Comparison of ENCODE assay signal across 8 mouse cellular contexts in genomic region chr7:30413596-30413995, GRCm38 (mm10). TPM values are rescaled to one million over a fixed set of nuclear protein-coding genes. Genes with fewer than 3 reads are reported as not detected.
DNase-seq lines count a peak whose midpoint lies in the region; TF ChIP-seq lines count a peak whose summit lies in the region.

TSS of gene Tyrobp (plus strand) at chr7:30413760.

- H3K27me3 ChIP-seq in cerebellum, adult 2 months (ENCODE audit: control insufficient read depth, insufficient read depth, low read length) = no peaks in the 10 kb centered on the region; the same call in 1 of the 2 replicates
- H3K27me3 ChIP-seq in MEL (ENCODE audit: control insufficient read depth in 1 of 2, insufficient read depth in 2 of 2, low read length in 2 of 2) = no peaks in the 10 kb centered on the region; a peak in 1 of 4 replicates

- no peak within 1 kb of the TSS for H3K27ac ChIP-seq in cerebellum, adult 2 months (ENCODE audit: insufficient read depth, low read length)
- H3K27ac ChIP-seq in MEL (ENCODE audit: control insufficient read depth, low read depth, low read length) = peak within 1 kb of the TSS; percentile 58
- H3K27ac ChIP-seq in macrophage = peak within 1 kb of the TSS; percentile 98

- H3K9me3 ChIP-seq in MEL (replicated peaks; ENCODE audit: insufficient read depth, low read length) = no peaks in the 10 kb centered on the region

- no peak for TF ChIP-seq CTCF in cerebellum, adult 2 months (IDR thresholded peaks at IDR 0.05; ENCODE audit: borderline replicate concordance, insufficient read depth, low read depth, low read length)
- no peak for TF ChIP-seq CTCF in MEL (IDR thresholded peaks at IDR 0.05 in 2 of 3, conservative IDR thresholded peaks at IDR 0.05 in 1 of 3; ENCODE audit: control insufficient read depth in 1 of 3, insufficient read depth in 1 of 3, low read depth in 2 of 3, low read length in 3 of 3, poor library complexity in 1 of 3, severe bottlenecking in 1 of 3)

- no peaks in the 10 kb centered on the region for H3K4me1 ChIP-seq in cerebellum, adult 2 months (ENCODE audit: control insufficient read depth, insufficient read depth, low read length)
- H3K4me1 ChIP-seq in MEL (ENCODE audit: control insufficient read depth in 1 of 2, insufficient read depth in 2 of 2, low read length in 2 of 2) = peaks cover 3 to 25% of the 10 kb centered on the region in 2 experiments

- no peak within 1 kb of the TSS for H3K4me3 ChIP-seq in cerebellum, adult 2 months (replicated peaks; ENCODE audit: insufficient read depth, low read depth, low read length)
- H3K4me3 ChIP-seq in MEL (ENCODE audit: control insufficient read depth in 1 of 2, insufficient read depth in 1 of 2, low read depth in 2 of 2, low read length in 2 of 2) = peak within 1 kb of the TSS in 1 of 2 experiments; percentile 9; a peak in 1 of 4 replicates
- peak within 1 kb of the TSS; percentile 79 for H3K4me3 ChIP-seq in macrophage (ENCODE audit: inconsistent target)

- DNase-seq in cerebellum, adult 2 months = no peak
- no peak for DNase-seq in cerebellum, postnatal 4 days (ENCODE audit: low spot score in 2 of 2)
- DNase-seq in MEL (ENCODE audit: low read depth, low spot score) = peak; percentile 24
- DNase-seq in gonadal fat pad, adult 2 months (ENCODE audit: low read depth) = no peak
- no peak for DNase-seq in layer of hippocampus, postnatal 10 days (ENCODE audit: low spot score in 2 of 2)
- no peak for DNase-seq in cerebellum, adult 11-12 months
- DNase-seq in cerebellum, adult 9-10 months = no peak

- 67% methylated on average over 5 of the region's 5 CpGs for WGBS in cerebellum, adult 2 months
- 0% methylated on average over 5 of the region's 5 CpGs for WGBS in macrophage (ENCODE audit: missing documents)

- H3K9ac ChIP-seq in MEL (ENCODE audit: control insufficient read depth, low read depth, low read length, poor library complexity, severe bottlenecking) = peak within 1 kb of the TSS; percentile 50

- TF ChIP-seq POLR2A in cerebellum, adult 2 months (IDR thresholded peaks at IDR 0.05; ENCODE audit: borderline replicate concordance, insufficient read depth, low read length) = no peak
- TF ChIP-seq POLR2A in MEL (IDR thresholded peaks at IDR 0.05; ENCODE audit: control insufficient read depth in 1 of 2, insufficient read depth in 1 of 2, low read depth in 1 of 2, low read length in 2 of 2, poor library complexity in 1 of 2) = no peak

- H3K36me3 ChIP-seq in MEL (ENCODE audit: control insufficient read depth in 1 of 2, insufficient read depth in 2 of 2, low read length in 2 of 2) (peaks cover 0 to 16% of the 10 kb centered on the region in 2 experiments; a peak in 2 of 4 replicates), macrophage (ENCODE audit: inconsistent target) (no peaks in the 10 kb centered on the region)

- TF ChIP-seq EP300 in MEL (IDR thresholded peaks at IDR 0.05; ENCODE audit: low read depth in 1 of 2, low read length in 2 of 2) = no peak

- H3K79me2 ChIP-seq in MEL (ENCODE audit: control insufficient read depth, insufficient read depth, low read length, poor library complexity) (no peaks in the 10 kb centered on the region), macrophage (ENCODE audit: inconsistent target) (peaks cover 53% of the 10 kb centered on the region)

- TF ChIP-seq RAD21 in MEL (IDR thresholded peaks at IDR 0.05; ENCODE audit: low read depth, low read length) = no peak

TF ChIP-seq in MEL, 35 proteins besides CTCF, POLR2A, EP300 and RAD21:
- TF ChIP-seq SMC3 (IDR thresholded peaks at IDR 0.05; ENCODE audit: low read depth, low read length) = no peak
- TF ChIP-seq ZC3H11A (IDR thresholded peaks at IDR 0.05; ENCODE audit: low read depth, low read length) = no peak
- no peak for TF ChIP-seq MAFK (IDR thresholded peaks at IDR 0.05; ENCODE audit: borderline replicate concordance, low read depth, low read length)
- no peak for TF ChIP-seq ZMIZ1 (IDR thresholded peaks at IDR 0.05; ENCODE audit: low read depth, low read length)
- TF ChIP-seq GABPA (IDR thresholded peaks at IDR 0.05; ENCODE audit: low read depth, low read length) = no peak
- TF ChIP-seq MYC (IDR thresholded peaks at IDR 0.05; ENCODE audit: low read depth, low read length) = no peak
- TF ChIP-seq ETS1 (IDR thresholded peaks at IDR 0.05; ENCODE audit: low read depth, low read length) = no peak
- no peak for TF ChIP-seq MEF2A (IDR thresholded peaks at IDR 0.05; ENCODE audit: extremely low read depth, insufficient replicate concordance, low read depth, low read length, poor library complexity, severe bottlenecking)
- TF ChIP-seq POLR2AphosphoS2 (IDR thresholded peaks at IDR 0.05; ENCODE audit: low read length) = no peak

RNA-seq across cellular contexts. Expression of gene Tyrobp, which starts in this region (rescaled TPM):
- 23.5 and 32.5 TPM in 2 replicates for polyA plus RNA-seq in cerebellum, adult 2 months (2012; rRNA removed)
- 2.8 and 3.9 TPM in 2 replicates for total RNA-seq in MEL (2012; rRNA removed)
- polyA plus RNA-seq in MEL (2012; ENCODE audit: insufficient read depth in 1 of 2, insufficient read length in 2 of 2, low read depth in 1 of 2, low replicate concordance in 2 of 2, missing spikeins in 1 of 2) = 10 to 100 TPM in 1 of 2 experiments, not detected in 1; 13.6 TPM
- 156 and 182 TPM in 2 replicates for polyA plus RNA-seq in gonadal fat pad, adult 2 months (2012; rRNA removed)
- total RNA-seq in layer of hippocampus, postnatal 10 days (2021) = 10 to 100 TPM; 21.9 to 24.0 TPM
- total RNA-seq in macrophage (2018; cell fraction: chromatin; rRNA removed) = 100 to 1,000 TPM in 7 of 26 experiments, 10 to 100 TPM in 19; 39.6 to 123 (median 77.3) TPM
- total RNA-seq in macrophage (2018; cell fraction: cytosol; rRNA removed) = 1,000 to 10,000 TPM; 1,796 to 3,589 (median 2,552) TPM
- total RNA-seq in macrophage (2018; cell fraction: nucleus; rRNA removed) = 100 to 1,000 TPM; 185 to 760 (median 490) TPM
- 2,505 to 4,301 TPM (median 3,819 TPM) in 3 replicates for polyA plus RNA-seq in macrophage (2018)

Comparison
In these comparisons a context has a peak if more than half of its experiments do, and no peak if none do; other contexts are left out.
1. RNA of gene Tyrobp (polyA plus RNA-seq): 2,505 to 4,301 TPM in macrophage; 156 to 182 TPM in gonadal fat pad, adult 2 months, 23.5 to 32.5 TPM in cerebellum, adult 2 months and 13.6 TPM in MEL; every median in the first group is over 10 times any median in the second.